Mouse (Mus musculus) embryonic facial prominence, embryonic 10.5 days (tissue): Measurements from ENCODE around the gene H2-Q6. TPM values are rescaled to one million over a fixed set of nuclear protein-coding genes. Genes with fewer than 3 reads are reported as not detected.
"Not testable (repeated sequence)": the region's sequence is repeated elsewhere in the genome, so short reads cannot be mapped to it uniquely, and the experiment has no call there.

ENCODE experiments used
- DNase-seq: peaks from one replicate; pipeline ENCODE4 v3.0.0-alpha.2; 2017; ENCODE audit warnings: low spot score
- H3K27ac ChIP-seq: fragments of 300-500 bp; sonication (generic); replicated peaks from 2 replicates; pipeline ENCODE4 v1.5.1; 2016; ENCODE audit warnings: mild to moderate bottlenecking
- H3K27me3 ChIP-seq: fragments of 300-500 bp; sonication (generic); replicated peaks from 2 replicates; pipeline ENCODE4 v1.6.1; 2016; ENCODE audit warnings: low read depth, mild to moderate bottlenecking; ENCODE audit not compliant: poor library complexity, severe bottlenecking
- H3K36me3 ChIP-seq: fragments of 300-500 bp; sonication (generic); replicated peaks from 2 replicates; pipeline ENCODE4 v1.6.1; 2016; ENCODE audit warnings: mild to moderate bottlenecking, moderate library complexity
- H3K4me1 ChIP-seq: fragments of 300-500 bp; sonication (generic); 2 replicates; pipeline ENCODE4 v1.6.1; 2016
- H3K4me3 ChIP-seq: fragments of 300-500 bp; sonication (generic); 2 replicates; pipeline ENCODE4 v1.5.1; 2016; ENCODE audit warnings: mild to moderate bottlenecking, moderate library complexity
- H3K9me3 ChIP-seq: fragments of 300-500 bp; sonication (generic); 2 replicates; pipeline ENCODE4 v1.6.1; 2016; ENCODE audit warnings: mild to moderate bottlenecking
- WGBS: fragments of 180-500 bp; shearing (Covaris S2); methylation state at CpG from one replicate; pipeline ENCODE4 v1.1.7; 2016; 5-methylcytosine and 5-hydroxymethylcytosine counted together
- polyA plus RNA-seq: library from polyadenylated mRNA; unstranded; fragments of >200 nt; fragmentation: Nextera tagmentation; extraction: Ambion mirVana; gene quantifications from 2 replicates; pipeline ENCODE4 v1.2.1, GENCODE M21; 2016

H2-Q6 gene
- polyA plus RNA-seq = 1.5 and 1.6 TPM in 2 replicates

GRCm38 (mm10) chr17:35424624-35425416 is at the start of gene H2-Q6:
Gene H2-Q6, plus strand, starts transcription at chr17:35424850.
- not testable (repeated sequence) for H3K27ac ChIP-seq, H3K9me3 ChIP-seq, H3K36me3 ChIP-seq
- DNase-seq = peak; percentile 78
- H3K4me3 ChIP-seq = peak within 1 kb of the TSS; percentile 55
- peaks cover 63% of the 10 kb centered on the region for H3K27me3 ChIP-seq
- peaks cover 12% of the 10 kb centered on the region for H3K4me1 ChIP-seq
- 2% methylated on average over 61 of the region's 66 CpGs for WGBS

- DNase-seq = peak; percentile 84
- Histone ChIP-seq H3K4me3 (peak within 1 kb of the TSS; percentile 76), H3K9me3 (peaks cover 11% of the 10 kb centered on the region; the same call in 1 of the 2 replicates), H3K4me1 (peaks cover 13% of the 10 kb centered on the region), H3K36me3 (no peaks in the 10 kb centered on the region), H3K27ac (peak within 1 kb of the TSS; percentile 68), H3K27me3 (peaks cover 43% of the 10 kb centered on the region)
- under 1% methylated on average over 16 of the region's 16 CpGs for WGBS
Measured at GRCm38 (mm10) chr17:35379369-35379728, 45.3 kb upstream of the H2-Q6 start, which contains the start of gene H2-Q4. Gene H2-Q4, plus strand, starts transcription at chr17:35379617.

- H3K27ac ChIP-seq = peak overlapping the region; percentile 68
- H3K36me3 ChIP-seq = no peaks in the 10 kb centered on the region
- peak overlapping the region; percentile 76 for H3K4me3 ChIP-seq
- WGBS = 1% methylated on average over 70 of the region's 70 CpGs
- H3K9me3 ChIP-seq = peaks cover 8% of the 10 kb centered on the region; the same call in 1 of the 2 replicates
- DNase-seq = peak; percentile 59
- H3K4me1 ChIP-seq = peaks cover 13% of the 10 kb centered on the region
- H3K27me3 ChIP-seq = peaks cover 43% of the 10 kb centered on the region
Measured at GRCm38 (mm10) chr17:35379729-35380451, 44.8 kb upstream of the H2-Q6 start.

GRCm38 (mm10) chr17:35389796-35390195 is 34.9 kb upstream of the H2-Q6 start:
- peak; percentile 64 for DNase-seq
- 5% methylated on average over 7 of the region's 7 CpGs for WGBS
- not testable (repeated sequence) for H3K4me3 ChIP-seq, H3K27ac ChIP-seq, H3K36me3 ChIP-seq, H3K4me1 ChIP-seq, H3K9me3 ChIP-seq
- peaks cover 23% of the 10 kb centered on the region for H3K27me3 ChIP-seq

GRCm38 (mm10) chr17:35392671-35393070 is 32.0 kb upstream of the H2-Q6 start:
- 67% methylated on average over 2 of the region's 2 CpGs for WGBS
- not testable (repeated sequence) for DNase-seq, H3K9me3 ChIP-seq, H3K4me3 ChIP-seq, H3K4me1 ChIP-seq, H3K27ac ChIP-seq, H3K36me3 ChIP-seq
- H3K27me3 ChIP-seq = peaks cover 34% of the 10 kb centered on the region

GRCm38 (mm10) chr17:35393864-35394800 is 30.5 kb upstream of the H2-Q6 start:
- 1% methylated on average over 59 of the region's 75 CpGs for WGBS

GRCm38 (mm10) chr17:35396956-35397355 is 27.7 kb upstream of the H2-Q6 start:
- not testable (repeated sequence) for DNase-seq, H3K9me3 ChIP-seq, H3K36me3 ChIP-seq, H3K27ac ChIP-seq, H3K4me1 ChIP-seq, H3K4me3 ChIP-seq
- peaks cover 29% of the 10 kb centered on the region for H3K27me3 ChIP-seq
- WGBS = 83% methylated on average over 2 of the region's 2 CpGs

More at GRCm38 (mm10) chr17:35393864-35394800, 30.5 kb upstream of the H2-Q6 start:
- H3K27ac ChIP-seq, H3K9me3 ChIP-seq, H3K36me3 ChIP-seq, H3K4me1 ChIP-seq: not testable (repeated sequence)
- Histone ChIP-seq H3K27me3 (peaks cover 34% of the 10 kb centered on the region), H3K4me3 (peak overlapping the region; percentile 45)
- peak; percentile 15 for DNase-seq

- not testable (repeated sequence) for H3K27ac ChIP-seq, H3K9me3 ChIP-seq, DNase-seq, H3K36me3 ChIP-seq, H3K4me1 ChIP-seq, H3K4me3 ChIP-seq, H3K27me3 ChIP-seq
- WGBS = no CpG with 5 or more reads among the region's 1 CpGs
Measured at GRCm38 (mm10) chr17:35413057-35413456, 11.6 kb upstream of the H2-Q6 start.

- H3K36me3 ChIP-seq, H3K4me3 ChIP-seq, H3K27ac ChIP-seq, H3K4me1 ChIP-seq, H3K9me3 ChIP-seq, DNase-seq: not testable (repeated sequence)
- 77% methylated on average over 3 of the region's 10 CpGs for WGBS
- peaks cover 19% of the 10 kb centered on the region for H3K27me3 ChIP-seq
Measured at GRCm38 (mm10) chr17:35415273-35416129, 9.1 kb upstream of the H2-Q6 start.

- 88% methylated on average over 7 of the region's 7 CpGs for WGBS
- Histone ChIP-seq H3K36me3 (no peaks in the 10 kb centered on the region), H3K9me3 (no peaks in the 10 kb centered on the region), H3K4me3 (no peak overlapping the region), H3K4me1 (no peaks in the 10 kb centered on the region), H3K27me3 (peaks cover 40% of the 10 kb centered on the region), H3K27ac (no peak overlapping the region)
- DNase-seq = no peak
Measured at GRCm38 (mm10) chr17:35418772-35419171, 5.9 kb upstream of the H2-Q6 start.

GRCm38 (mm10) chr17:35419564-35419963 is 5.1 kb upstream of the H2-Q6 start:
- H3K9me3 ChIP-seq, H3K36me3 ChIP-seq, DNase-seq, H3K4me1 ChIP-seq, H3K27ac ChIP-seq, H3K4me3 ChIP-seq: not testable (repeated sequence)
- 71% methylated on average over 4 of the region's 4 CpGs for whole genome bisulfite sequencing
- H3K27me3 ChIP-seq = peaks cover 45% of the 10 kb centered on the region
